Mouse (Mus musculus) cerebellum, adult 18-20 months (tissue): Measurements from ENCODE around the gene Pemt.
"Not testable (repeated sequence)": the region's sequence is repeated elsewhere in the genome, so short reads cannot be mapped to it uniquely, and the experiment has no call there.

Source experiments
- DNase-seq, 2 experiments: peaks; one replicate each; pipeline ENCODE4 v3.0.0; 2021

The Pemt gene

DNA sequence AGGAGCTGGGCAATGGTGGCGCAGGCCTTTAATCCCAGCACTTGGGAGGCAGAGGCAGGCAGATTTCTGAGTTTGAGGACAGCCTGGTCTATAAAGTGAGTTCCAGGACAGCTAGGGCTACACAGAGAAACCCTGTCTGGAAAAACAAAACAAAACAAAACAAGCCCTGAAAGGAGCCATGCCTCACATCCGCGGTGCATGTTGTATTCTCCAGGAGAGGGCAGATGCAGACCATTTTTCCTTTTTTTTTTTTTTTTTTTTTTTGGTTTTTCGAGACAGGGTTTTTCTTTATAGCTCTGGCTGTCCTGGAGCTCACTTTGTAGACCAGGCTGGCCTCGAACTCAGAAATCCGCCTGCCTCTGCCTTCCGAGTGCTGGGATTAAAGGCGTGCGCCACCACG is 101.4 kb downstream of the Pemt start:
- DNase-seq = not testable (repeated sequence)

DNA sequence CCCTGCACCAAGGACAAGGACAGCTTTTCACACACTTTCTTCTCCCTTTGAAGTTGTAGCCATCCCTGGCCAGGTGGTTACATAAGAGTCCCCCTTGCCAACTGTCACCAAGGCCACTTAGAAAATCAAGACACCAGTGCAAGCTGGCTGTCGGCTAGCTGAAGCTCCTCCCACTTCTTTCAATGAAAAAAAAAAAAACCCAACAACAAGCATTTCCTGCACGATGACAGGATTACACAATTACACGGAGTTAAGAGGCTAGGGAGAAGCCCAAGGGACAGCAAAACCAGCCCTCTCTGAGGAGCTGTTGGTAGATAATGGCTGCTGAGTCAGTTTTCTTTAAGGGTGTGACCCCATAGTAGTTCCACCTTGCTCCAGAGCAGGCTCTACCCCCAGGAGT is 104.9 kb downstream of the Pemt start:
- DNase-seq = no peak

DNA sequence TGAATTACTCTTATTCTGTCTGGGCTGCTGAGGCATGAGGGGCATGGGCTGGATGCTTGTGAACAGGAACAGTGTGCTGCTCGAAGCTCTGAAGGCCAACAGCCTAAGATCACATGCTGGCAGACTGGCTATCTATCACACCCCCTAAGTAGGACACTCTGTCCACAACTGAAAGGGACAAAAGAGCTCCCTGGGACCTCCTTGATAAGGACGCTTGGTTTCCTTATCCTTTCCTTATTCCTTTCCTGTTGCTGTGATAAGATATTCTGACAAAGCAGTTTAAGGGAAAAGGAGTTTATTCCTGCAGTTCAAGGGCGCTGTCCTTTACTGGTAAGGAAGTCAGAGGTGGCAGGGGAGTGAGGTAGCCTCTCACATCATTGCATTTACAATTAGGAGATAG is 105.6 kb downstream of the Pemt start:
- no peak for DNase-seq

DNA sequence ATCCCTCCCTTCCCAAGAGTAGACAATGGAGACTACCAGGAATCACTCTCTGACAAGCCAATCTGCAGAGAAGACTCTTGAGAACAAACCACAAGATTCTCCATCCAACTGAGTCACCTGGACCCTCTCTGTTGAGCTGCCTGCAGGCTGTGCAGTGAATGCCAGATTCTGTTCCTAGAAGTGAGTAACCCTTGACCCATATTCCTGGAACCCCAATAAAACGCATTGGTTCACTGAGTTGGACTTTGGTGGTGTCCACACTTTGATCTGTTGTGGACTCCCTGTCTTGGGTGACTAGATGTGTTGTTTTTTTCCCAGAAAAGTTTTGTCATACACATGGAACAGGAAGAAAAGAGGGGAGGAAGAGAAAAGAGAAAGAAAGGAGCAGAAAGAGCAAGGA is 106.5 kb downstream of the Pemt start:
- no peak for DNase-seq

DNA sequence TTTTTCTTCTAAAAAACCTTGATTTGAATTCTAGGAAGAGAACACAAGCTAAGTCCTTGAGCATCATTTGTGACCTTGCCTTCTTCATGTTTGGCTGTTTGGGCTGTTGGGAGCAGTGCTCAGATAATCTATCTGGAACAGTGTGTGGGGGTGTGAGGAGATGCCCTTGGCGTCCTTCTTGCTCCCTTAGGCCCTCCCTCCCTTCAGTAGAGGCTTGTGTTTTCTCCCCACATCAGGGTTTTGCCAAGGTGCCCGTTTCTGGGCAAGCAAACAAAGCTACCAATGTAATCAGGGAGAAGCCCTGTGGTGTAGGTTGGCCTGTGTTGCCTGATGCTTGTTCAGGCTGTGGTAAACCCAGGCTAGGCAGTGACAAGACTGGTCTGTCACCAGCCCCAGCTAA is 108.7 kb downstream of the Pemt start:
- no peak for DNase-seq

DNA sequence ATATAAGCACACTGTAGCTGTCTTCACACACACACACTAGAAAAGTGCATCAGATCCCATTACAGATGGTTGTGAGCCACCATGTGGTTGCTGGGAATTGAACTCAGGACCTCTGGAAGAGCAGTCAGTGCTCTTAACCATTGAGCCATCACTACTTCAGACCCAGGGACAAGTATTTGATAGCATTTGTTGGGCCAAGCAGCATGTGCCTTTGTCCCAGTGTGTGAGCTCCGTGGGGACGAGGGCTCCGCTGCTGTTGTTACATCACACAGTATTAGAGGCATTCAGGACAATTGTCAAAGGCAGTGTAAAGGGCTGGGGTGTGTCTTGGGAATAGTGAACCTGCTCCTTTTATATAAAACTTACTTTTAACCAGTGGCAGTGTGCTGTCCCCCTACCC is 109.3 kb downstream of the Pemt start:
- DNase-seq = no peak

DNA sequence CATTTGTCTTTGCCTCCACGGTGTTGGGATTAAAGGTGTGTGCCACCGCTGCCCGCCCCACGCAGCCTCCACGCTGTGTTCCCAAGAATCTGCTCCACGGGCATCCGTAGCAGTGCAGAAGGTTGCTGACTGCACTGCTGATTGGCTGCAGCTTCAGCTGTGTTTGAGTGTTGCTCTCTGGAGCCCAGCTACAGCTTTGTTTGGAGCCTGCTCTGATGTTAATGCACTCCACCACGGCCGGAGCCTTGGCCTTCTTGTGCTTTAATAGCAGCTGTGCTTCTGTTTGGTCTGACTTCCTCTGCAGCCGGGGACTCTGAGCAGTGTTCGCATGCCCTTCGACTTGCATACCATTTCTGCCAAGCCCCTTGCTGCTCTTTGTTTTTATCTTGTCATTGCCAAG is 112.3 kb downstream of the Pemt start:
- no peak for DNase-seq

DNA sequence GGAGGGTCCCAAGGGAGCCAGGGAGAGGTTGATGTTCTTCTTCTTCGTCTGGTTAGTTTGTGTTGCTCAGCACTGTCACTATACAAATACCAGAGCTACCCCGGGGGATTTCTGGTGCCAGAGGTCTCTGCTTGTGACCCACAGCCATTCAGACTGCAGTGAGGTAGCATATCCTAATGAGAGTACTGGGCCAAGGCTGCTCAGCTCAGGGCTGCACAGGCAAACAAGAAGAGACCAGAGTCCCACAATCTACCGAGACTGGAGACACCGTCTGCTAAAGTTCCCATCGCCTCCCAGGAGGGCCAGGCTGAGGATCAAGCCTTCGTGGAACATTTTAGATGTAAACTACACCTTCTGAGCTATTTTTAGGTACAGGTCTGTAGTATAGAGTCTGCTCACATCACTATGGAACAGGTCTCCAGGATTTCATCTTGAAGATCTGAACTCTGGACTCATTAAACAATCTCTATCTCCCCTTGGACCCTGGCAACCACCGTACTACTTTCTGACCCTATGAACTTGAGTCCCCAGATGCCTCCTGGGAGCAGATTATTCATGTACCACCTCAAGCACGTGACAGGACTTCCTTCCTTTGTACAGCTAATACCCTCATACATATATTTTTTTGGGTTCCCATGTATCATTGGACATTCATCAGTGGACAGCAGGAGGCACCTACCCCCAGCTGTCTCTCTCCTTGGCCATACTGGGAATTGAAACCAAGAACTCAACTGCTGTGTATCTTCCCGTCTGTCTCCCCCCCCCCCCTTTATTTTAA is 113.5 kb downstream of the Pemt start:
- DNase-seq = no peak

DNA sequence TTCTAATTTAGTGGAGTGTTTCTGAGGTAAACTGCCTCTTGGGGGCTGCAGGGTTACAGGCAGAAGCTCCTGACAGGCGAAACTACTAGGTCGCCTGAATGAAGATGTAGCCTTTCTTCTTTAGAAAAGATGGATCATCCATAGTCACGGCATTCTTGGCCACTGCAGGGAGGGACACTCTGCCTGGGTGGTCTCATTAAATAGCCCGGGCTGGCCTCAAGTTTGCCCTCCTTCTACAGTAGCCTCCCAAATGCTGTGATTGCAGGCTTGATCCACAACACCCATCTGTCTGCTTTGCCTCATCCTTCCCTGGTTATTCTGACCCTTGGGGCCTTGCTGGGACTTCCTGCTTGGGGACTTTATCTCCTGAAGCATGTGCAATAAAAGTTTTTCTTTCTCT is 116.3 kb downstream of the Pemt start:
- no peak for DNase-seq

DNA sequence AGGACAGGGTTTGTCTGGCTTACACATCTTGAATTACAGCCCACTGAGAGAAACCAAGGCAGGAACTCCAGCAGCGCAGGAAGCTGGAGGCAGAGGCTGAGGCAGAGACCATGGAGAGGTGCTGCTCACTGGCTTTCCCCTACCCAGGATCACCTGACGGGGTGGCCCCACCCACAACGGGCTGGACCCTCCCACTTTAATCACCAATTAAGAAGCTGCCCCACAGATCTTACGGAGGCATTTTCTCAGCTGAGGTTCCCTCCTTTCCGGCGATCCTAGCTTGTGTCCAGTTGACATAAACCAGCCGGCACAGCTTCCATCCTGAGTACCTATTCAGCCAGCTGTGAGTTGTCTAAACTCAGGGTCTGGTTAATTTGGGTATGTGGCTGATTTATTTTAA is 125.0 kb downstream of the Pemt start:
- DNase-seq = no peak
